Mouse (Mus musculus) bone marrow macrophage, adult 2 months (primary cell): Measurements from ENCODE around the gene Gm19402.

ENCODE experiments used
- CTCF ChIP-seq: IDR thresholded peaks from 2 replicates; pipeline ENCODE4 v1.5.1; 2012; ENCODE audit warnings: low read depth, mild to moderate bottlenecking, low read length, moderate library complexity
- POLR2A ChIP-seq: IDR thresholded peaks from 2 replicates; pipeline ENCODE4 v1.6.1; 2012; ENCODE audit warnings: mild to moderate bottlenecking, low read depth, low read length, borderline replicate concordance

- TF ChIP-seq POLR2A (no peak), CTCF (no peak)
These were observed 47.4 kb downstream of the Gm19402 start for GRCm38 (mm10) chr10:77643160-77643559.
